Mouse (Mus musculus): ENCODE results near the gene Per2.

DNA sequence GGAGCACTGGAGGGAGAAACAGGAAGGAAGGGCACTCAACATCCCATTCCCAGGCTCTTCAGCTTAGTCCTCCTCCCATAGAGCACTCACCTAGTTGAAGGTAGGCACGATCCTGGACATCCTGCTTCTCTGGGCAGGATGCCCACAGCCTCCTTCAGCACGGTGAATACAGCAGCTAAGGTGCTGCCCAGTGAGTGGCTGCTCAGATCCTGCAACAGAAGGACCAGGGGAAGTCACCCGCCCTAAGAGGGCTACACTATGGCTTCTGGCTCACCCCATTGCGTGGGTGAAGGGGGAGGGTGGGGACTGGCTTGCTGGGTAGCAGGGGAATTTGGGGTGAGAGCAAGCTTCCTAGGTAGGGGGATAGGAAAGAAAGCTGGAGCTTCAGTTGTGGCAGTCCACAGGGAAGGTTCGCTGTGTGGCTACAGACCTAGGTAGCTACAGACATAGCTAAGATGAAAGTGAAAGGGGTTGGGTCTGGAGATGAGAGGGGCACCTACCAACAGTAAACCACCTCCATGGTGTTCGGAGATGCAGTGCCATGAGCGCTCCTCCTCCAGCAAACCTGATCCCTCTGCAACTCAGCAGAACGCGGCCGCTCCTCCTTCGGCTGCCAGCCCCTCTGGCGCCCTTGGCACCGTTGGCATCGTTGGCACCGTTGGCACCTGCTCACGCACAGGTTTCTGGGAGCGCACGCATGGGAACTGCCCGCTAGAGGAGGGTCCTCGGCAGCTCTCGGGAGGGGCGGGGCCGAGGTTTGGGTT lies 53.5 kb downstream of the Per2 start:
- no peak for TF ChIP-seq CTCF (IDR thresholded peaks at IDR 0.05; ENCODE audit: borderline replicate concordance, insufficient read depth, low read length)
- no peak for TF ChIP-seq POLR2A (IDR thresholded peaks at IDR 0.05; ENCODE audit: low read depth, low read length)

Data from embryonic fibroblast, embryonic 13.5 days (primary cell).